Mouse (Mus musculus): ENCODE results near the gene Atraid.

- TF ChIP-seq POLR2A (IDR thresholded peaks at IDR 0.05; ENCODE audit: low read depth, low read length) (no peak), CTCF (IDR thresholded peaks at IDR 0.05; ENCODE audit: borderline replicate concordance, insufficient read depth, low read length) (no peak)
Measured at GRCm38 (mm10) chr5:31024641-31025040, 23.5 kb upstream of the Atraid start.

Data from embryonic fibroblast, embryonic 13.5 days (primary cell).